Mouse (Mus musculus) spleen, postnatal 10 days (tissue): ENCODE measurements around the gene Negr1.

Experiments
- DNase-seq, 2 experiments: peaks; one replicate each; pipeline ENCODE4 v3.0.0; 2021 to 2022; ENCODE audit warnings: low spot score in 2 of 2

Gene Negr1

GRCm38 (mm10) chr3:157215937-157216719, 654.5 kb downstream of the Negr1 start:
- no peak for DNase-seq

- DNase-seq, result no peak
These were observed 656.2 kb downstream of the Negr1 start for GRCm38 (mm10) chr3:157217794-157218193.

GRCm38 (mm10) chr3:157224920-157225319, 663.3 kb downstream of the Negr1 start:
- no peak for DNase-seq

GRCm38 (mm10) chr3:157232723-157233122, 671.1 kb downstream of the Negr1 start:
- no peak for DNase-seq

- DNase-seq, result no peak
These were observed 678.6 kb downstream of the Negr1 start for GRCm38 (mm10) chr3:157240240-157240639.

- DNase-seq, result no peak
These were observed 693.9 kb downstream of the Negr1 start for GRCm38 (mm10) chr3:157255446-157255845.

- DNase-seq, result no peak
These were observed 694.3 kb downstream of the Negr1 start for GRCm38 (mm10) chr3:157255863-157256262.

GRCm38 (mm10) chr3:157268742-157269141, 707.1 kb downstream of the Negr1 start:
- no peak for DNase-seq

- DNase-seq, result no peak
These were observed 710.8 kb downstream of the Negr1 start for GRCm38 (mm10) chr3:157272379-157272778.

GRCm38 (mm10) chr3:157274143-157274542, 712.5 kb downstream of the Negr1 start:
- DNase-seq, result no peak

- no peak for DNase-seq
These were observed 718.1 kb downstream of the Negr1 start for GRCm38 (mm10) chr3:157279717-157280116.

GRCm38 (mm10) chr3:157281259-157281658, 719.7 kb downstream of the Negr1 start:
- no peak for DNase-seq

GRCm38 (mm10) chr3:157291286-157291685, 729.7 kb downstream of the Negr1 start:
- no peak for DNase-seq

- no peak for DNase-seq
These were observed 735.6 kb downstream of the Negr1 start for GRCm38 (mm10) chr3:157297216-157297615.

GRCm38 (mm10) chr3:157303430-157304116, 742.0 kb downstream of the Negr1 start:
- no peak for DNase-seq

- no peak for DNase-seq
These were observed 759.5 kb downstream of the Negr1 start for GRCm38 (mm10) chr3:157321081-157321573.

- DNase-seq, result no peak
These were observed 760.2 kb downstream of the Negr1 start for GRCm38 (mm10) chr3:157321834-157322233.

GRCm38 (mm10) chr3:157334169-157334568, 772.6 kb downstream of the Negr1 start:
- DNase-seq, result no peak

- DNase-seq, result no peak
These were observed 787.9 kb downstream of the Negr1 start for GRCm38 (mm10) chr3:157349480-157349879.

- no peak for DNase-seq
These were observed 797.3 kb downstream of the Negr1 start for GRCm38 (mm10) chr3:157358905-157359304.

GRCm38 (mm10) chr3:157359840-157360239, 798.2 kb downstream of the Negr1 start:
- no peak for DNase-seq
